Mouse (Mus musculus) MEL (cell line): ENCODE results near the gene Ly6g5b. TPM values are rescaled to one million over a fixed set of nuclear protein-coding genes. Genes with fewer than 3 reads are reported as not detected.

Experiments used
- DNase-seq: peaks from one replicate; pipeline ENCODE4 v3.0.0; 2011; ENCODE audit warnings: low read depth, low spot score
- H3K27ac ChIP-seq: 2 replicates; pipeline ENCODE4 v1.5.1; 2012; ENCODE audit warnings: low read depth, mild to moderate bottlenecking, control low read depth, low read length, moderate library complexity; ENCODE audit not compliant: control insufficient read depth
- H3K27me3 ChIP-seq, 2 experiments: fragments of 150-350 bp in 1 of 2; sonication (generic) in 1 of 2; 2 replicates each; pipeline ENCODE4 v1.6.1; 2012; ENCODE audit warnings: low read length in 2 of 2, mild to moderate bottlenecking in 2 of 2, improper control_type of control experiment in 1 of 2, moderate library complexity in 1 of 2; ENCODE audit not compliant: insufficient read depth in 2 of 2, control insufficient read depth in 1 of 2
- H3K36me3 ChIP-seq, 2 experiments: 2 replicates each; pipeline ENCODE4 v1.6.1; 2012 to 2014; ENCODE audit warnings: low read length in 2 of 2, improper control_type of control experiment in 1 of 2, inconsistent platforms in 1 of 2, mild to moderate bottlenecking in 1 of 2; ENCODE audit not compliant: insufficient read depth in 2 of 2, control insufficient read depth in 1 of 2
- H3K4me1 ChIP-seq, 2 experiments: fragments of 150-350 bp in 1 of 2; sonication (generic) in 1 of 2; 2 replicates each; pipeline ENCODE4 v1.6.1; 2012; ENCODE audit warnings: low read length in 2 of 2, improper control_type of control experiment in 1 of 2, mild to moderate bottlenecking in 1 of 2; ENCODE audit not compliant: insufficient read depth in 2 of 2, control insufficient read depth in 1 of 2
- H3K4me3 ChIP-seq, 2 experiments: fragments of 150-350 bp in 1 of 2; sonication (generic) in 1 of 2; 2 replicates each; pipeline ENCODE4 v1.5.1; 2012; ENCODE audit warnings: low read depth in 2 of 2, low read length in 2 of 2, mild to moderate bottlenecking in 2 of 2, moderate library complexity in 2 of 2, control low read depth in 1 of 2, improper control_type of control experiment in 1 of 2; ENCODE audit not compliant: control insufficient read depth in 1 of 2, insufficient read depth in 1 of 2
- H3K79me2 ChIP-seq: 2 replicates; pipeline ENCODE4 v1.6.1; 2012; ENCODE audit warnings: mild to moderate bottlenecking, low read length, moderate library complexity; ENCODE audit not compliant: control insufficient read depth, poor library complexity, insufficient read depth
- H3K9ac ChIP-seq: 2 replicates; pipeline ENCODE4 v1.6.1; 2012; ENCODE audit warnings: low read depth, mild to moderate bottlenecking, control low read depth, low read length, moderate library complexity; ENCODE audit not compliant: control insufficient read depth, poor library complexity, severe bottlenecking
- H3K9me3 ChIP-seq: fragments of 150-350 bp; sonication (generic); replicated peaks from 2 replicates; pipeline ENCODE4 v1.6.1; 2012; ENCODE audit warnings: mild to moderate bottlenecking, low read length, improper control_type of control experiment, moderate library complexity; ENCODE audit not compliant: insufficient read depth
- BHLHE40 ChIP-seq: IDR thresholded peaks from 2 replicates; pipeline ENCODE4 v1.6.1; 2012; ENCODE audit warnings: low read depth, mild to moderate bottlenecking, inconsistent platforms, low read length, improper control_type of control experiment, borderline replicate concordance
- CHD1 ChIP-seq: IDR thresholded peaks from 2 replicates; pipeline ENCODE4 v1.6.1; 2012; ENCODE audit warnings: low read depth, mild to moderate bottlenecking, inconsistent platforms, low read length, improper control_type of control experiment
- CHD2 ChIP-seq: IDR thresholded peaks from 2 replicates; pipeline ENCODE4 v1.6.1; 2011; ENCODE audit warnings: low read length, improper control_type of control experiment
- CTCF ChIP-seq, 3 experiments: IDR thresholded peaks in 2 of 3; conservative IDR thresholded peaks in 1 of 3; 2 replicates each; pipeline ENCODE4 v1.5.1; 2011 to 2012; ENCODE audit warnings: low read length in 3 of 3, low read depth in 2 of 3, mild to moderate bottlenecking in 2 of 3, improper control_type of control experiment in 1 of 3, inconsistent platforms in 1 of 3, mixed read lengths in 1 of 3, moderate library complexity in 1 of 3; ENCODE audit not compliant: control insufficient read depth in 1 of 3, insufficient read depth in 1 of 3, poor library complexity in 1 of 3, severe bottlenecking in 1 of 3
- E2F4 ChIP-seq: IDR thresholded peaks from 2 replicates; pipeline ENCODE4 v1.6.1; 2011; ENCODE audit warnings: low read depth, low read length, improper control_type of control experiment, borderline replicate concordance
- ETS1 ChIP-seq: IDR thresholded peaks from 2 replicates; pipeline ENCODE4 v1.6.1; 2012; ENCODE audit warnings: low read depth, mild to moderate bottlenecking, inconsistent platforms, low read length, improper control_type of control experiment, moderate library complexity
- MAFK ChIP-seq: IDR thresholded peaks from 2 replicates; pipeline ENCODE4 v1.6.1; 2011; ENCODE audit warnings: low read depth, mild to moderate bottlenecking, low read length, improper control_type of control experiment, borderline replicate concordance
- MAX ChIP-seq: IDR thresholded peaks from 2 replicates; pipeline ENCODE4 v1.6.1; 2011; ENCODE audit warnings: low read length, improper control_type of control experiment
- MAZ ChIP-seq: IDR thresholded peaks from 2 replicates; pipeline ENCODE4 v1.6.1; 2012; ENCODE audit warnings: low read depth, mild to moderate bottlenecking, inconsistent platforms, low read length, improper control_type of control experiment
- MEF2A ChIP-seq: IDR thresholded peaks from 2 replicates; pipeline ENCODE4 v1.6.1; 2014; ENCODE audit warnings: low read depth, mild to moderate bottlenecking, inconsistent platforms, low read length, improper control_type of control experiment; ENCODE audit not compliant: poor library complexity, insufficient replicate concordance, severe bottlenecking; ENCODE audit errors: extremely low read depth
- MYC ChIP-seq: IDR thresholded peaks from 2 replicates; pipeline ENCODE4 v1.6.1; 2011; ENCODE audit warnings: low read depth, mild to moderate bottlenecking, low read length, improper control_type of control experiment, moderate library complexity
- NELFE ChIP-seq: IDR thresholded peaks from 2 replicates; pipeline ENCODE4 v1.6.1; 2011; ENCODE audit warnings: low read depth, low read length, improper control_type of control experiment
- NRF1 ChIP-seq: IDR thresholded peaks from 2 replicates; pipeline ENCODE4 v1.6.1; 2014; ENCODE audit warnings: low read depth, mild to moderate bottlenecking, inconsistent platforms, low read length, improper control_type of control experiment, moderate library complexity; ENCODE audit not compliant: poor library complexity, insufficient read depth, severe bottlenecking
- POLR2A ChIP-seq, 2 experiments: IDR thresholded peaks; 2 replicates each; pipeline ENCODE4 v1.6.1; 2011 to 2012; ENCODE audit warnings: low read length in 2 of 2, mild to moderate bottlenecking in 2 of 2, control low read depth in 1 of 2, improper control_type of control experiment in 1 of 2, low read depth in 1 of 2, moderate library complexity in 1 of 2; ENCODE audit not compliant: control insufficient read depth in 1 of 2, insufficient read depth in 1 of 2, poor library complexity in 1 of 2
- POLR2AphosphoS2 ChIP-seq: IDR thresholded peaks from 2 replicates; pipeline ENCODE4 v1.6.1; 2011; ENCODE audit warnings: low read length, improper control_type of control experiment
- POLR2AphosphoS5 ChIP-seq: IDR thresholded peaks from 2 replicates; pipeline ENCODE4 v1.6.1; 2012; ENCODE audit warnings: low read depth, borderline replicate concordance, mild to moderate bottlenecking, inconsistent platforms, low read length, moderate library complexity, mixed read lengths
- RAD21 ChIP-seq: IDR thresholded peaks from 2 replicates; pipeline ENCODE4 v1.6.1; 2011; ENCODE audit warnings: mild to moderate bottlenecking, low read depth, low read length, improper control_type of control experiment
- RCOR1 ChIP-seq: IDR thresholded peaks from 2 replicates; pipeline ENCODE4 v1.6.1; 2012; ENCODE audit warnings: low read depth, mild to moderate bottlenecking, inconsistent platforms, low read length, improper control_type of control experiment
- SIN3A ChIP-seq: IDR thresholded peaks from 2 replicates; pipeline ENCODE4 v1.6.1; 2012; ENCODE audit warnings: low read length, improper control_type of control experiment, inconsistent platforms
- SMC3 ChIP-seq: IDR thresholded peaks from 2 replicates; pipeline ENCODE4 v1.6.1; 2011; ENCODE audit warnings: low read depth, low read length, improper control_type of control experiment
- TBP ChIP-seq: IDR thresholded peaks from 2 replicates; pipeline ENCODE4 v1.8.0; 2011; ENCODE audit warnings: low read depth, low read length, improper control_type of control experiment
- TCF12 ChIP-seq: IDR thresholded peaks from 2 replicates; pipeline ENCODE4 v1.6.1; 2014; ENCODE audit warnings: low read depth, mild to moderate bottlenecking, inconsistent platforms, low read length, improper control_type of control experiment, moderate library complexity
- UBTF ChIP-seq: IDR thresholded peaks from 2 replicates; pipeline ENCODE4 v1.6.1; 2012; ENCODE audit warnings: low read depth, mild to moderate bottlenecking, inconsistent platforms, low read length, improper control_type of control experiment, moderate library complexity, borderline replicate concordance; ENCODE audit not compliant: insufficient read depth
- USF2 ChIP-seq, 2 experiments: IDR thresholded peaks; 2 replicates each; pipeline ENCODE4 v1.6.1; 2011 to 2012; ENCODE audit warnings: improper control_type of control experiment in 2 of 2, low read length in 2 of 2, borderline replicate concordance in 1 of 2, inconsistent platforms in 1 of 2, low read depth in 1 of 2, mild to moderate bottlenecking in 1 of 2; ENCODE audit not compliant: insufficient read depth in 1 of 2
- ZC3H11A ChIP-seq: IDR thresholded peaks from 2 replicates; pipeline ENCODE4 v1.6.1; 2012; ENCODE audit warnings: low read depth, mild to moderate bottlenecking, inconsistent platforms, low read length, improper control_type of control experiment
- ZKSCAN1 ChIP-seq: IDR thresholded peaks from 2 replicates; pipeline ENCODE4 v1.6.1; 2012; ENCODE audit warnings: low read depth, mild to moderate bottlenecking, inconsistent platforms, low read length, improper control_type of control experiment, moderate library complexity
- polyA plus RNA-seq, 2 experiments: library from polyadenylated mRNA; stranded (reverse) in 1 of 2; unstranded in 1 of 2; fragments of >175 nt in 1 of 2; fragments of >200 nt in 1 of 2; gene quantifications; 2 replicates each; pipeline versions ENCODE4 v1.2.1 to v1.2.4; 2012; ENCODE audit warnings: low replicate concordance in 2 of 2, low read depth in 1 of 2; ENCODE audit not compliant: insufficient read length in 2 of 2, insufficient read depth in 1 of 2, missing spikeins in 1 of 2
- total RNA-seq: library from RNA; depleted of rRNA; stranded (reverse); fragments of 300-350 nt; gene quantifications from 2 replicates; pipeline ENCODE4 v1.2.3, GENCODE M21; 2012

The Ly6g5b gene
- total and polyA plus RNA-seq, 3 experiments, result 0.65 to 1.4 TPM; not detected in 1

DNA sequence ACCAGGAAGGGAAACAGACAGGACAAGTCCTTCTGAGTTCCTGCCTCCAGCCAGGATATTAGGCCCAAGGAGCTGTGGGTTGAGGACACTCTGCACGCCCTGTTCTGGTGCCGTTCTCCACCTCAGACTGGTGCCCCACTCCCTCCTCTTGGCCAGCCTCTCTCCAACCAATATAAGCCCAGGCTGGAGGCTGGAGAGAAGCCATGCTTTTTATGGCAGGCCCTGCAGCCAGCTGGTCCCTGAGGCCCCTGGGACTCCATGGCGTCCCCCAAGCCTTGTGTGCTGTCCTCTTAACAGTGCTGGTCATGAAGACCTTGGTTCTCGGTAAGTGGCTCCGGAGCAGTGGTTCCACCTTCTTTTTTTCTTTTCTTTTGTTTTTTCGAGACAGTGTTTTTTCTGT, 7.1 kb downstream of the Ly6g5b start, which contains the start of gene Ly6g5c:
Ly6g5c (plus strand) TSS at position 183 of the 400 bp plus-strand sequence.
- Histone ChIP-seq H3K9me3 (no peaks in the 10 kb centered on the region), H3K79me2 (no peaks in the 10 kb centered on the region), H3K4me3 (no peak within 1 kb of the TSS), H3K9ac (no peak within 1 kb of the TSS), H3K27me3 (no peaks in the 10 kb centered on the region), H3K36me3 (peaks cover 0 to 26% of the 10 kb centered on the region in 2 experiments; a peak in 2 of 4 replicates), H3K27ac (no peak within 1 kb of the TSS), H3K4me1 (peaks cover 18 to 24% of the 10 kb centered on the region in 2 experiments; a peak in 3 of 4 replicates)
- DNase-seq, result no peak
- no peak for TF ChIP-seq SIN3A
- no peak for TF ChIP-seq POLR2AphosphoS2
- no peak for TF ChIP-seq MEF2A
- TF ChIP-seq CHD2, result no peak
- TF ChIP-seq MAZ, result no peak
- no peak for TF ChIP-seq RCOR1
- TF ChIP-seq NELFE, result no peak
- no peak for TF ChIP-seq UBTF
- TF ChIP-seq TBP, result no peak
- TF ChIP-seq, all 39 proteins: peak for 0

DNA sequence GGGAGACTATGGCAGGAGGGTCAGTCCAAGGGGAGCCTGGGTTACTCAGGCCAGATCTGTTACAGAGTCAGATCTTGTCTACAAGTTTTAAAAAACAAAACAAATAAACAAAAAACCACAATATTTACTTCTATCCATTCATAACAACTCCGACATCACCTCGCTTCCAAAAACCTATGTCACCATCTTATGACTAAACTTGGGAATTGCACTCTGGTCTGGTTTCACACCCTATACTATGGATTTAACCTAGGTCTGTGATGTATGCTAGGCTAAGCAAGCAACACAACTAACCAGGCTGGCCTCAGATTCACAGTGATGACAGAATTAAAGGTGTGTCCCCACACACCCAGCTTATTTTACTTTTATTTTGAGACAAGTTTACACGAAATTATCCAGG, 8.7 kb downstream of the Ly6g5b start:
- Histone ChIP-seq H3K27me3 (no peaks in the 10 kb centered on the region), H3K4me1 (peaks cover 22 to 36% of the 10 kb centered on the region in 2 experiments), H3K4me3 (no peak overlapping the region), H3K9ac (peak overlapping the region; percentile 64; the same call in 1 of the 2 replicates), H3K27ac (peak overlapping the region; percentile 96; the same call in 1 of the 2 replicates), H3K36me3 (peaks cover 0 to 31% of the 10 kb centered on the region in 2 experiments; a peak in 2 of 4 replicates), H3K9me3 (no peaks in the 10 kb centered on the region), H3K79me2 (no peaks in the 10 kb centered on the region)
- DNase-seq, result peak; percentile 37
- TF ChIP-seq POLR2AphosphoS5, result no peak
- TF ChIP-seq POLR2A (IDR thresholded peaks at IDR 0.05; ENCODE audit: control insufficient read depth in 1 of 2, insufficient read depth in 1 of 2, low read depth in 1 of 2, low read length in 2 of 2, poor library complexity in 1 of 2), result no peak
- TF ChIP-seq TBP, result no peak
- peak; percentile 35; the same call in 1 of the 2 replicates for TF ChIP-seq SMC3
- peak; percentile 51 for TF ChIP-seq RAD21
- TF ChIP-seq MAFK, result no peak
- TF ChIP-seq NRF1, result no peak
- no peak for TF ChIP-seq MEF2A
- TF ChIP-seq ZC3H11A, result peak; percentile 30
- no peak for TF ChIP-seq MYC
- TF ChIP-seq CHD1, result no peak
- TF ChIP-seq UBTF, result no peak
- no peak for TF ChIP-seq TCF12
- TF ChIP-seq RCOR1, result no peak
- no peak for TF ChIP-seq ZKSCAN1
- no peak for TF ChIP-seq MAX
- no peak for TF ChIP-seq E2F4
- TF ChIP-seq USF2 (IDR thresholded peaks at IDR 0.05; ENCODE audit: borderline replicate concordance in 1 of 2, insufficient read depth in 1 of 2, low read depth in 1 of 2, low read length in 2 of 2), result no peak
- no peak for TF ChIP-seq POLR2AphosphoS2
- TF ChIP-seq CTCF (IDR thresholded peaks at IDR 0.05 in 2 of 3, conservative IDR thresholded peaks at IDR 0.05 in 1 of 3; ENCODE audit: control insufficient read depth in 1 of 3, insufficient read depth in 1 of 3, low read depth in 2 of 3, low read length in 3 of 3, poor library complexity in 1 of 3, severe bottlenecking in 1 of 3), result peak in 1 of 3 experiments; percentile 51; a peak in 2 of 6 replicates
- TF ChIP-seq ETS1, result no peak
- no peak for TF ChIP-seq BHLHE40
